Mouse (Mus musculus) C2C12 (cell line): Measurements from ENCODE around the gene Eif2ak4. TPM values are rescaled to one million over a fixed set of nuclear protein-coding genes. Genes with fewer than 3 reads are reported as not detected.

Source experiments
- H3K27me3 ChIP-seq: one replicate; pipeline ENCODE4 v1.6.1; 2011; ENCODE audit not compliant: control insufficient read depth, insufficient read depth, insufficient read length
- H3K36me3 ChIP-seq: one replicate; pipeline ENCODE4 v1.6.1; 2011; ENCODE audit not compliant: control insufficient read depth, insufficient read depth
- H3K4me3 ChIP-seq: one replicate; pipeline ENCODE4 v1.5.1; 2011; ENCODE audit warnings: mild to moderate bottlenecking, control low read depth; ENCODE audit not compliant: poor library complexity, insufficient read depth, severe bottlenecking
- H3K79me2 ChIP-seq: one replicate; pipeline ENCODE4 v1.6.1; 2011; ENCODE audit not compliant: control insufficient read depth, insufficient read depth
- H3K79me3 ChIP-seq: one replicate; pipeline ENCODE4 v1.6.1; 2011; ENCODE audit warnings: low read depth, control low read depth
- H3ac ChIP-seq: one replicate; pipeline ENCODE3; 2011; ENCODE audit warnings: low read depth; ENCODE audit not compliant: control insufficient read depth, insufficient read length
- CEBPB ChIP-seq: IDR thresholded peaks from one replicate; pipeline ENCODE4 v1.6.1; 2011; ENCODE audit warnings: low read depth, mild to moderate bottlenecking, control low read depth, moderate library complexity
- CTCF ChIP-seq: IDR thresholded peaks from one replicate; pipeline ENCODE4 v1.5.1; 2011; ENCODE audit not compliant: control insufficient read depth, insufficient read depth, insufficient read length
- FOSL1 ChIP-seq: IDR thresholded peaks from one replicate; pipeline ENCODE4 v1.8.0; 2011; ENCODE audit warnings: mild to moderate bottlenecking, low read length; ENCODE audit not compliant: poor library complexity, insufficient read depth, severe bottlenecking
- MAX ChIP-seq: IDR thresholded peaks from one replicate; pipeline ENCODE4 v1.6.1; 2011; ENCODE audit warnings: mild to moderate bottlenecking, control low read depth
- MYOD1 ChIP-seq: IDR thresholded peaks from one replicate; pipeline ENCODE4 v1.6.1; 2011; ENCODE audit warnings: low read depth; ENCODE audit not compliant: control insufficient read depth, insufficient read length
- MYOG ChIP-seq: IDR thresholded peaks from one replicate; pipeline ENCODE4 v1.6.1; 2011; ENCODE audit not compliant: control insufficient read depth, insufficient read length; ENCODE audit errors: extremely low read depth
- USF1 ChIP-seq: IDR thresholded peaks from one replicate; pipeline ENCODE4 v1.6.1; 2011; ENCODE audit warnings: low read depth, mild to moderate bottlenecking, control low read depth, moderate library complexity
- polyA plus RNA-seq: library from polyadenylated mRNA; unstranded; fragments of >200 nt; fragmentation: generic; extraction: Trizol; gene quantifications from one replicate; pipeline ENCODE4 v1.2.1, GENCODE M21; 2012; ENCODE audit warnings: missing spikeins

Eif2ak4 gene
- polyA plus RNA-seq, 1 experiment: 6.6 TPM

DNA sequence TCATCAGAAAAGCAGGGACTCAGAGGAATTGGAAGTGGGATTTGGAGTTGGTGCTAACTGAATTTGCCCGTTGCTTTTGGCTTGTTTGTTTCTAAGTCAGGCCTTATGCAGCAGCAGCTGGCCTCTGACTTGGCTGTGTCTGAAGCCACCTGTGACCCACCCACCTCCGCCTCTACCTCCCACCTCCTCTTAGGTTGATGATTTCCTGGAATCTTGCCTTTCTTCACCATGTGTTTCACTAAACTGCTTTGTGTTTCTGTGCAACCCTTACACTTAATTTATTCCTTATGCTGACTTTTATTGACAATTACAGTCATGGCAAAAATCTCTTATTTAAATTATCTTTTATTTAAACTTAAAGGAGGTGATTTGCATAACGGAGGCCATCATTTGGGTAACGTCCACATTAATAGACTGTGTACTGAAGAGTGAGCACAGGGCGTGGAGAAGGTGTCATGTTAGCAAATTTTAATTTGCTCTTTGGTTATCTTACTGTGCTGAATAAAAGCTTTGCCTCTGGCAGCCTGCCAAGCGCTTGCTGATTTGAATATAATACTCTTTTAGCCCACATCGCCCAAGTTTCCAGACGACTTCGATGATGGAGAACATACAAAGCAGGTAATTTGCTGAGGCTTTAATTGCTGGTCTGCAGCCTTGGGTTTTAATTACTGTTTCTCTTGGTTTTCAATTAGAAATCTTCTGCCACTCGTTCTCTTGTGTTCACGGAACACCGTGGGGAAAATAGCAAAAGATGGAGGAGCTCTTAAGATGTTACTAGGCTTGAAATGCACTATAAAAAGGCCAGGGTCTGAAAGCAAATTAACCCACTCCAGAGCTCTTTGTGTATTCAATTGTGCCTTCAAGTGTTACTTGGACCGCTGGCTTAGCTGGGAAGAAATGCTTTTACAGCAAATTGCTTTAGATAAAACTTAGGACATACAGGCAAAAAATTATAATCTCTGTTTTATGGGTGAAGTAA, 57.6 kb downstream of the Eif2ak4 start:
- Histone ChIP-seq H3K4me3 (no peak overlapping the region), H3ac (no peak overlapping the region), H3K79me3 (no peaks in the 10 kb centered on the region), H3K79me2 (no peaks in the 10 kb centered on the region), H3K36me3 (peaks cover 25% of the 10 kb centered on the region), H3K27me3 (no peaks in the 10 kb centered on the region)
- TF ChIP-seq CTCF: no peak
- TF ChIP-seq MYOG: no peak
- TF ChIP-seq CEBPB: no peak
- no peak for TF ChIP-seq MAX
- no peak for TF ChIP-seq USF1
- no peak for TF ChIP-seq FOSL1
- no peak for TF ChIP-seq MYOD1

DNA sequence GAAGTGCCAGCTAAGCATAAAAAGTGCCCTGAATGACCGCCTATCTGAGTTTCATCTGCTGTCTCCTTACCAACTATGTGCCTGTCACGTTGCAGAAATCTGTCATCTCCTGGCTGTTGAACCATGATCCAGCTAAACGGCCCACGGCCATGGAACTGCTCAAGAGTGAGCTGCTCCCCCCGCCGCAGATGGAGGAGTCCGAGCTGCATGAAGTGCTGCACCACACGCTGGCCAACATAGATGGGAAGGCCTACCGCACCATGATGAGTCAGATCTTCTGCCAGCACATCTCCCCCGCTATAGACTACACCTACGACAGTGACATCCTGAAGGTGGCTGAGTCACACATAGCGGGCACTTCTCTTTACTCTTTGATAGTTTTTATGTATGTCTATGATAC, 59.8 kb downstream of the Eif2ak4 start:
- H3K27me3 ChIP-seq: no peaks in the 10 kb centered on the region
- no peaks in the 10 kb centered on the region for H3K79me2 ChIP-seq
- TF ChIP-seq MYOD1: no peak
- TF ChIP-seq USF1: no peak
- no peak for TF ChIP-seq FOSL1
- TF ChIP-seq MAX: no peak
- no peak overlapping the region for H3ac ChIP-seq
- peaks cover 19% of the 10 kb centered on the region for H3K36me3 ChIP-seq
- no peak overlapping the region for H3K4me3 ChIP-seq
- no peaks in the 10 kb centered on the region for H3K79me3 ChIP-seq

DNA sequence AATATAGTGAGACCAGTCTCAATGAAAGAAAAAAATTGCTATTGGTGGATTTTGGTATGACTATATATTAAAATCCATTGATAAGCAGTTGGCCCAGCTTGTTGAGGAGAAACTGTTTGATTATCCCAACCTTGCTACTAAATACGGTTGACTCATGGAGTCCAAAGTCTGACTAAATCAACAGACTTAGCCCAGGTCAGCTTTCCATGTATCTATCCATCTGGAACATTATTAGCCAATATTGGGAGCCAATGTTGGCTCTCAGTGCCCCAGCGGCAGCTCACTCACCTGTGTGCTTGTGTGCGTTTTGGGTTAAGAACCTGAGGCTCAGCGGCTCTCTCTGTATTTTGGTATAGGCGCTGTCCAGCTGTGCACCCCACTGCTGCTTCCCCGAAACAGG, 62.6 kb downstream of the Eif2ak4 start:
- TF ChIP-seq CTCF: no peak
- TF ChIP-seq FOSL1: no peak
- no peaks in the 10 kb centered on the region for H3K79me3 ChIP-seq
- H3K27me3 ChIP-seq: no peaks in the 10 kb centered on the region
- H3K36me3 ChIP-seq: peaks cover 18% of the 10 kb centered on the region
- no peak overlapping the region for H3ac ChIP-seq
- H3K79me2 ChIP-seq: no peaks in the 10 kb centered on the region
- no peak overlapping the region for H3K4me3 ChIP-seq

DNA sequence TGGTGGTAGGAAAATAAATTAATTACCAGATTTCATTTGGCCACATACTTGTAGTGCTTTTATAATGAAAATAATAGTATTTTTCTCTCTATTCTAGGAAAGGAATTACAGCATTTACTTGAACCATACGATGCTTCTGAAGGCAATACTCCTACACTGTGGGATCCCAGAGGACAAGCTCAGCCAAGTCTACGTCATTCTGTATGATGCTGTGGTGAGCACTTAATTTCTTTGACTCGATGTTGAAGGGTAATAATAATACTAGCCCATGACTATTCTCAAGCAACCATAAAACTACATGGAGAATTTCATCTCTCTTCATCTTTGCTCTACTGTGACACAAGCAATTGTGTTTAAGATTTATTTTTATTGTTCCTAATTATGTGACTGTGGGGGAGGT, 68.6 kb downstream of the Eif2ak4 start:
- no peaks in the 10 kb centered on the region for H3K79me2 ChIP-seq
- H3K36me3 ChIP-seq: peaks cover 11% of the 10 kb centered on the region
- no peak overlapping the region for H3K4me3 ChIP-seq

DNA sequence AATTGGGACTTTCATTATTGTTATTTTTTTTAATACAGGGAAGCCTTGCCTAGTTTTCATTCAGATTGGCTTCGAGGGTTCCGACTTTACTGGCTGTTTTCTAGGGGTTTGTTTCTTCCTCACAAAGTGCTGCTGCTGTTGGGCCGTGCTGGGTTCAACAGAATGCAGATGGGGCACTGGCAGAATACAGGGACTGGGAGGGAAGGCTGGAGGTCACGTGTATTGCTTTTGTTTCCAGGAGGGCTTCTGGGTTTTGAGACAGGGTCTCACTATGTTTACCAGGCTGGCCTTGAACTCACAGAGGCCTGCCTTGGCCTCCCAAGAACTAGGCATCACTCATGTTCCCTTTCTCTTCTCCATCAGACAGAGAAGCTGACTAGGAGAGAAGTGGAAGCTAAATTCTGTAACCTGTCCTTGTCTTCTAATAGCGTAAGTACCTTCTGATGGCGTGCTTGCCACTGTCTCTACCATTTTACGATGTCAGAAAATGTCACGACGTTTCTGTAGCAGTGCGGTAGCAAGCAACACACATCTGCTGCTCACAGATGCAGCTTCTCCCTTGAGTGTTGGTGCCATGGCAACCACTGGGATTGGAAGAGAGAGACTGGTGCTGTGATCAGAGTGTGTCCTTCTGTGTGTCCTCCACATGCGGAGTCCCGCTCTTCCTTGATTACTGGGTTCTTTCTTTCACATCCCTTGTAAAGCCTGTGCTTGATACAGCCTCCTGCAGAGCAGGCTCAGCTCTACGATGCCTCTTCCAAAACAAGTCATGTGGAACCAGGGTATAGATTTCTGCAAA, 69.2 kb downstream of the Eif2ak4 start:
- H3K4me3 ChIP-seq: no peak overlapping the region
- H3K79me3 ChIP-seq: no peaks in the 10 kb centered on the region
- H3K27me3 ChIP-seq: no peaks in the 10 kb centered on the region
- no peak overlapping the region for H3ac ChIP-seq
- TF ChIP-seq CEBPB (no peak), MAX (no peak), USF1 (no peak), CTCF (no peak), FOSL1 (no peak), MYOD1 (no peak), MYOG (no peak)
- no peaks in the 10 kb centered on the region for H3K79me2 ChIP-seq
- H3K36me3 ChIP-seq: peaks cover 11% of the 10 kb centered on the region

More for the DNA sequence above, 68.6 kb downstream of the Eif2ak4 start:
- H3K27me3 ChIP-seq: no peaks in the 10 kb centered on the region
- H3K79me3 ChIP-seq: no peaks in the 10 kb centered on the region
- H3ac ChIP-seq: no peak overlapping the region
- no peak for TF ChIP-seq USF1
- no peak for TF ChIP-seq CEBPB
- no peak for TF ChIP-seq FOSL1
- no peak for TF ChIP-seq MAX
- no peak for TF ChIP-seq MYOD1
- TF ChIP-seq CTCF: no peak
- TF ChIP-seq MYOG: no peak
